Comparison of ENCODE assay signal across 17 mouse cellular contexts in the genomic region with DNA sequence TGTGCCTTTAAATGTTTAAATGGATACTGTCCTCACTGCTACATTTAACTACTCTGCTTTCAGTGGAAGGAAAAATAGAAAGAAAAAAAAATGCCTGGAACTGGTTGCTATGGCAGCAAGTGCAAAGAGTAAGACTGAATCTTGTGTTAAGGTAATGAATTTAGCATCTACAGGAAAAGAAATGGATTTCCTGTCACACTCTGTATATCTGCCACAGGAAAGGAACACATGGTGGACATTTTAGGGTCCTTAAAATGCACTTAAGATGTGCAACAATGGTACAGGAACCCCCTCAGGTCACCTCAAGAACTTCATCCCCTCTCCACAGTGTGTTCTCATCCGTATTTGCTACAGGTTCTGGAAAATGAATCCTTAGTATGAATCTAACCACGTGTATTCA.
A peak's percentile ranks its signal among the peaks of the same experiment; 100 is the strongest.
DNase-seq lines count a peak whose midpoint lies in the region; ATAC-seq and TF ChIP-seq lines count a peak whose summit lies in the region.
"Had no signal": no experiment of that assay in that cellular context is flagged by ENCODE, and none has a peak within 500 bp of the region (broad histone marks: within the 10 kb centered on the region; RNA-seq: fewer than 3 reads in every experiment).

No protein-coding gene starts in this region.

- no peak for TF ChIP-seq CTCF in cortical plate, adult 2 months (IDR thresholded peaks at IDR 0.05; ENCODE audit: extremely low read depth, insufficient read depth, low read length)
- no peak for TF ChIP-seq CTCF in stomach, postnatal 0 days (IDR thresholded peaks at IDR 0.05; ENCODE audit: low read depth)

- TF ChIP-seq EP300 in stomach, postnatal 0 days (optimal IDR thresholded peaks at IDR 0.05), result no peak

- no peak for TF ChIP-seq POLR2A in cortical plate, adult 2 months (IDR thresholded peaks at IDR 0.05; ENCODE audit: extremely low read depth, insufficient read depth, low read length)

- WGBS in midbrain, embryonic 11.5 days, result 76% methylated on average over 2 of the region's 2 CpGs
- 73% methylated on average over 2 of the region's 2 CpGs for WGBS in midbrain, embryonic 10.5 days
- WGBS in midbrain, embryonic 15.5 days, result 76% methylated on average over 2 of the region's 2 CpGs
- WGBS in stomach, postnatal 0 days, result 64% methylated on average over 2 of the region's 2 CpGs

- no peak overlapping the region for H3K9ac ChIP-seq in midbrain, embryonic 11.5 days (ENCODE audit: low read length)
- H3K9ac ChIP-seq in midbrain, embryonic 15.5 days, result no peak overlapping the region
- no peak overlapping the region for H3K9ac ChIP-seq in stomach, postnatal 0 days (ENCODE audit: low read length)
- H3K9ac ChIP-seq: limb, embryonic 12.5 days; liver, embryonic 14.5 days had no signal

- H3K4me1 ChIP-seq in midbrain, embryonic 11.5 days (ENCODE audit: control insufficient read depth, insufficient read depth, low read length), result no peaks in the 10 kb centered on the region
- H3K4me1 ChIP-seq in midbrain, embryonic 10.5 days, result no peaks in the 10 kb centered on the region
- peaks cover 2% of the 10 kb centered on the region; the same call in 1 of the 2 replicates for H3K4me1 ChIP-seq in cortical plate, adult 2 months (ENCODE audit: control insufficient read depth, insufficient read depth, low read length)
- no peaks in the 10 kb centered on the region for H3K4me1 ChIP-seq in midbrain, embryonic 15.5 days
- no peaks in the 10 kb centered on the region for H3K4me1 ChIP-seq in stomach, postnatal 0 days (replicated peaks; ENCODE audit: control insufficient read depth, insufficient read depth)
- H3K4me1 ChIP-seq: megakaryocyte, embryonic 14.5 days had no signal

- no peaks in the 10 kb centered on the region for H3K27me3 ChIP-seq in midbrain, embryonic 11.5 days (ENCODE audit: control insufficient read depth, insufficient read depth, low read length)
- no peaks in the 10 kb centered on the region for H3K27me3 ChIP-seq in midbrain, embryonic 10.5 days (ENCODE audit: low read depth, poor library complexity, severe bottlenecking)
- H3K27me3 ChIP-seq in midbrain, embryonic 15.5 days (replicated peaks), result no peaks in the 10 kb centered on the region
- H3K27me3 ChIP-seq in stomach, postnatal 0 days (ENCODE audit: control insufficient read depth, insufficient read depth, low read length), result no peaks in the 10 kb centered on the region
- H3K27me3 ChIP-seq: limb, embryonic 12.5 days; megakaryocyte, embryonic 14.5 days had no signal

- no peaks in the 10 kb centered on the region for H3K36me3 ChIP-seq in midbrain, embryonic 11.5 days (ENCODE audit: control insufficient read depth, insufficient read depth, low read length)
- no peaks in the 10 kb centered on the region for H3K36me3 ChIP-seq in midbrain, embryonic 10.5 days
- no peaks in the 10 kb centered on the region for H3K36me3 ChIP-seq in midbrain, embryonic 15.5 days (replicated peaks)
- H3K36me3 ChIP-seq in stomach, postnatal 0 days (ENCODE audit: control insufficient read depth, insufficient read depth, low read length), result no peaks in the 10 kb centered on the region
- H3K36me3 ChIP-seq: limb, embryonic 12.5 days had no signal

- no peak for ATAC-seq in midbrain, embryonic 11.5 days (ENCODE audit: low FRiP score)
- ATAC-seq in midbrain, embryonic 15.5 days (replicated peaks), result peak; percentile 66
- no peak for ATAC-seq in stomach, postnatal 0 days (ENCODE audit: low FRiP score, low TSS enrichment)
- ATAC-seq: inflammation-experienced regulatory T-cells, adult 6 months had no signal

- H3K4me2 ChIP-seq in midbrain, embryonic 11.5 days, result no peak overlapping the region
- H3K4me2 ChIP-seq in midbrain, embryonic 15.5 days, result no peak overlapping the region
- no peak overlapping the region for H3K4me2 ChIP-seq in stomach, postnatal 0 days (replicated peaks; ENCODE audit: low read depth)
- H3K4me2 ChIP-seq: limb, embryonic 12.5 days had no signal

- H3K9me3 ChIP-seq in midbrain, embryonic 11.5 days (ENCODE audit: control insufficient read depth, low read length), result no peaks in the 10 kb centered on the region
- no peaks in the 10 kb centered on the region for H3K9me3 ChIP-seq in midbrain, embryonic 10.5 days (replicated peaks)
- H3K9me3 ChIP-seq in midbrain, embryonic 15.5 days, result no peaks in the 10 kb centered on the region
- no peaks in the 10 kb centered on the region for H3K9me3 ChIP-seq in stomach, postnatal 0 days (ENCODE audit: control insufficient read depth, low read length)
- H3K9me3 ChIP-seq: limb, embryonic 12.5 days; megakaryocyte, embryonic 14.5 days had no signal

- H3K27ac ChIP-seq in midbrain, embryonic 11.5 days (ENCODE audit: low read depth, low read length), result no peak overlapping the region
- H3K27ac ChIP-seq in midbrain, embryonic 10.5 days (replicated peaks), result no peak overlapping the region
- peak overlapping the region; percentile 42; the same call in 1 of the 2 replicates for H3K27ac ChIP-seq in cortical plate, adult 2 months (ENCODE audit: insufficient read depth, low read length)
- no peak overlapping the region for H3K27ac ChIP-seq in midbrain, embryonic 15.5 days
- no peak overlapping the region for H3K27ac ChIP-seq in stomach, postnatal 0 days (replicated peaks)
- H3K27ac ChIP-seq: gastrocnemius, adult 2 months; layer of hippocampus, adult 2 months; limb, embryonic 12.5 days; liver, embryonic 14.5 days had no signal

- peak; percentile 9 to 37 for DNase-seq in frontal cortex, postnatal 36 days (ENCODE audit: low spot score in 2 of 2)
- no peak for DNase-seq in frontal cortex, postnatal 14 days (ENCODE audit: low spot score in 2 of 2)
- peak; percentile 69 for DNase-seq in midbrain, embryonic 11.5 days (ENCODE audit: low spot score, missing footprints)
- no peak for DNase-seq in midbrain, embryonic 10.5 days (ENCODE audit: low spot score)
- DNase-seq in stomach, postnatal 0 days (ENCODE audit: low spot score), result no peak
- no peak for DNase-seq in adrenal gland, adult 18-20 months (ENCODE audit: low spot score in 2 of 2)
- DNase-seq: cerebellum, adult 18-20 months; gastrocnemius, adult 2 months; heart, adult 11 months; lung, postnatal 10 days had no signal

- H3K4me3 ChIP-seq in midbrain, embryonic 11.5 days (ENCODE audit: low read depth, low read length), result no peak overlapping the region
- H3K4me3 ChIP-seq in midbrain, embryonic 10.5 days, result no peak overlapping the region
- no peak overlapping the region for H3K4me3 ChIP-seq in cortical plate, adult 2 months (ENCODE audit: insufficient read depth, low read length)
- no peak overlapping the region for H3K4me3 ChIP-seq in midbrain, embryonic 15.5 days
- H3K4me3 ChIP-seq in stomach, postnatal 0 days (ENCODE audit: low read depth, low read length), result no peak overlapping the region
- H3K4me3 ChIP-seq: gastrocnemius, adult 2 months; layer of hippocampus, adult 2 months; limb, embryonic 12.5 days; megakaryocyte, embryonic 14.5 days had no signal

Comparison
In these comparisons a context has a peak if more than half of its experiments do, and no peak if none do; other contexts are left out.
1. DNase-seq: peak in frontal cortex, postnatal 36 days (2 of 2) and midbrain, embryonic 11.5 days (single experiment); none in frontal cortex, postnatal 14 days (0 of 2), midbrain, embryonic 10.5 days (single experiment), stomach, postnatal 0 days (single experiment) and adrenal gland, adult 18-20 months (0 of 2).